Mouse (Mus musculus): Measurements from ENCODE around the gene Nat9. TPM values are rescaled to one million over a fixed set of nuclear protein-coding genes. Genes with fewer than 3 reads are reported as not detected.
A peak's percentile ranks its signal among the peaks of the same experiment; 100 is the strongest.

Gene Nat9
- total RNA-seq, 1 experiment from 2014 or later, result 42.7 TPM

GRCm38 (mm10) chr11:115222077-115222476, 34.4 kb upstream of the Nat9 start:
- ATAC-seq (replicated peaks in 1 of 2; ENCODE audit: insufficient read depth in 1 of 2, low FRiP score in 2 of 2, low TSS enrichment in 1 of 2, low read depth in 1 of 2, poor library complexity in 2 of 2, severe bottlenecking in 2 of 2), result no peak

DNA sequence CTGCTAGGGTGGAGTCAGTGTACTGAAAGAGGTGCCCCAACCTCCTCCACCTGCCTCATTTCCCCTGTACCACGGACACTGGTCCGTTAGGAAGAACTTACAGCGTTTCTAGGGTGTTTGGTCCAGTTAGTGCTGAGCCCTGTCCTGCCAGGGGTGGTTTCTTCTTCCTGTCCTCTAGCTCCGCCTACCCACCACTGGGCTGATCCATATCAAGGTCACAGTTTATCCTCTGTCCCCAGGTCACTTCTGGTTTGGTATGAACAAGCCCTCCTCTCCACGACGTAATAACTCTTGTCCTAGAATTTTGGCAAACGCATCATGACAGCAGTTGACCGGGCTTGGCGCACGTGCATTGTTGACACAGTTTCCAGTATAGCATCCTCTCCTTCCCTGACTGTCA, 32.0 kb upstream of the Nat9 start:
- no peak for ATAC-seq (replicated peaks in 1 of 2; ENCODE audit: insufficient read depth in 1 of 2, low FRiP score in 2 of 2, low TSS enrichment in 1 of 2, low read depth in 1 of 2, poor library complexity in 2 of 2, severe bottlenecking in 2 of 2)

GRCm38 (mm10) chr11:115219263-115219662, 31.6 kb upstream of the Nat9 start:
- no peak; a peak in 1 of 4 replicates for ATAC-seq (replicated peaks in 1 of 2; ENCODE audit: insufficient read depth in 1 of 2, low FRiP score in 2 of 2, low TSS enrichment in 1 of 2, low read depth in 1 of 2, poor library complexity in 2 of 2, severe bottlenecking in 2 of 2)

- no peak for ATAC-seq (replicated peaks in 1 of 2; ENCODE audit: insufficient read depth in 1 of 2, low FRiP score in 2 of 2, low TSS enrichment in 1 of 2, low read depth in 1 of 2, poor library complexity in 2 of 2, severe bottlenecking in 2 of 2)
Observed at GRCm38 (mm10) chr11:115217439-115218410, 30.1 kb upstream of the Nat9 start.

DNA sequence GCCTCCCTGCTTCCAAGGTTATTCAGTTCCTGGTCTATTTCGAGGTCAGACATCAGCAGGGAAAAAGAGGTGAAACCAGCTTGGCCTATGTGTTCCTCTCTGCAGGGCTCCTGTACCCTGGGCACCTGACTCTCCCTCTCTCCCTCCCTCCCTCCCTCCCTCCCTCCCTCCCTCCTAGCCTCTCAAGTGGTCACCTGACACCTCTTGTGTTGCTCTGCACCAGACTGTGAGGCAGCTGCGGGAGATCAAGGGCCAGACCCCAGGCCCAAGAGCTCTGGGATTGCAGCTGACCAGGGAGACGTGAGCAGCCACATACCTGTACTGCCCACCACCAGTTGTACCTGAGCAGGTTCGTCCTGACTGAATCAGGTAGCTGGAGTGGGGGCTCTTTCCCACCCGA, 27.5 kb upstream of the Nat9 start:
- no peak for ATAC-seq (replicated peaks in 1 of 2; ENCODE audit: insufficient read depth in 1 of 2, low FRiP score in 2 of 2, low TSS enrichment in 1 of 2, low read depth in 1 of 2, poor library complexity in 2 of 2, severe bottlenecking in 2 of 2)

- ATAC-seq (replicated peaks in 1 of 2; ENCODE audit: insufficient read depth in 1 of 2, low FRiP score in 2 of 2, low TSS enrichment in 1 of 2, low read depth in 1 of 2, poor library complexity in 2 of 2, severe bottlenecking in 2 of 2), result no peak
Observed at GRCm38 (mm10) chr11:115212116-115212515, 24.5 kb upstream of the Nat9 start.

- ATAC-seq (replicated peaks in 1 of 2; ENCODE audit: insufficient read depth in 1 of 2, low FRiP score in 2 of 2, low TSS enrichment in 1 of 2, low read depth in 1 of 2, poor library complexity in 2 of 2, severe bottlenecking in 2 of 2), result no peak
Observed at GRCm38 (mm10) chr11:115209958-115210357, 22.3 kb upstream of the Nat9 start.

GRCm38 (mm10) chr11:115208776-115209732, 21.4 kb upstream of the Nat9 start:
- ATAC-seq (replicated peaks in 1 of 2; ENCODE audit: insufficient read depth in 1 of 2, low FRiP score in 2 of 2, low TSS enrichment in 1 of 2, low read depth in 1 of 2, poor library complexity in 2 of 2, severe bottlenecking in 2 of 2), result peak; percentile 86 to 87

DNA sequence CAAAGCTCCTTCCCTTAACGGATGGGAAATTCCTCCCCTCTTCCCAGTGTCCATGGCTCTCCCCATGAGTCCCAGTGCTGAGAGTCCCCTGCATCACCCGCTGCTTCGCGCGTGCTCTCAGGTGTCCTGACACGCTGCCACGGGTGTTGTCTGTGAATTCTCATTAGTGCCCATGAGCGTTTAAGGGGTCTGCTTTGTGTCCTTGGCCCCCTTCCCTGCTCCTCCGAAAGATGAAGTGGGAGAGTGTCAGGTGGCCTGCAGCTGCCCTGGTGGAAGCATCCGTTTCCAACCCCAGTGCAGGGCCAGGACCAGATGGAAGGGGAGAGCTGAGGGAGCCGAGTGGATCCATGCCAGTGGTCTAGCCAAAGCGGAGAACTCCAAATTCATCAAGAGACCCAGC, 20.5 kb upstream of the Nat9 start:
- ATAC-seq (replicated peaks in 1 of 2; ENCODE audit: insufficient read depth in 1 of 2, low FRiP score in 2 of 2, low TSS enrichment in 1 of 2, low read depth in 1 of 2, poor library complexity in 2 of 2, severe bottlenecking in 2 of 2), result no peak

DNA sequence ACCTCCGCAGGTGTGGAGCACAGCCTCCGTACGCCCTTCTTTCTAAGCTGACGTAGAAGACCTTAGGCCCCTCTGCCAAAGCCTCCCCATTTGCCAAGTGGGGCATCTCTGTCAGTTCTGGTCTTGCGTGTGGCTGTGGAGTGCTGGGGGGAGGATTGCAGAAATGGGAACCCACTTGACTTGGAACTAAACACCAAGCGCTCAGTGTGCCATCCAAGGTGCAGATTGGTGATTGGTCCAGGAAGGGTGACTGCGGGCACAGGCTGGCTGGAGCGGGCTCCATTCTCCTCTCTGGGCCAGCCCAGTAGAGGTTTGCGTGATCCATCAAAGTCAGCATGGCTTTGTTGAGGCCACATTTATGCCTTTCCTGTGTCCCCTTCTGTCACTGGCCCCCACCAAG, 15.1 kb upstream of the Nat9 start:
- no peak for ATAC-seq (replicated peaks in 1 of 2; ENCODE audit: insufficient read depth in 1 of 2, low FRiP score in 2 of 2, low TSS enrichment in 1 of 2, low read depth in 1 of 2, poor library complexity in 2 of 2, severe bottlenecking in 2 of 2)

DNA sequence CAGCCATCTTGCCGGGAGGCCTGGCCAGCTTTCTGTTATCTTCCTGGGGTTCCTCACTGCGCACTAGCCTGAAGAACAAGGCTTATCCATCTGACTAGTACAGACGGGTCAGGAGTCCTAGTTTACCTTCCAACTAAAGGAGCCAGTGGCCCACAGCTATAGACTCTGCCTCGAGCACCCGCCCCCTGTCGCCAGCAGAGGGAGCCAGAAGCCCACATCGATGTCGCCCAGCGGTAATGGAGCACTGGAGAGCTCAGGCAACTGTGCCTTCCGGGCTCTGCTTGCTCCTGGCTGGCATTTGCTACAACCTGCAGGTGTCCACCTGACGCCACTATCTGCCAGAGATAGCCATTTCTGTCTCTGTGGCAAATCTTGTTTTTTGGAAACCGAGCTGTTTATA, 14.7 kb upstream of the Nat9 start:
- peak; percentile 82 to 91 for ATAC-seq (replicated peaks in 1 of 2; ENCODE audit: insufficient read depth in 1 of 2, low FRiP score in 2 of 2, low TSS enrichment in 1 of 2, low read depth in 1 of 2, poor library complexity in 2 of 2, severe bottlenecking in 2 of 2)

DNA sequence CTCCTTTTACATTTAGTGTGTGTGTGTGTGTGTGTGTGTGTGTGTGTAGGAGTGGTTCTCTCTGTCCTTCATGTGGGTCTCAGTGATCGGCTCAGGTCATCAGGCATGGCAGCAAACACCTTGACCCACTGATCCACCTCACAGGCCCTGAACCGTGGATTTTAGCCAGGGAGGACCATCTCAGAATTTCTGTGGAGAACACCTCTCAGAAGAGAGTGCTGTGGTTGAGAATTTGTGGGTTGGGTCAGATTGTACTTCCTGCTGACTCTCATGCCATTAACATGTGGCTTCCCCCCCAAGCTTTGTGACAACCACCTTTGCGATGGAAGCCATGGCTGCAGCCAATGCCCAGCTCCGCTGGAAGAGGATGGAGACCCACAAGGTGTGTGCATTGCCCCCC, 12.9 kb upstream of the Nat9 start:
- ATAC-seq (replicated peaks in 1 of 2; ENCODE audit: insufficient read depth in 1 of 2, low FRiP score in 2 of 2, low TSS enrichment in 1 of 2, low read depth in 1 of 2, poor library complexity in 2 of 2, severe bottlenecking in 2 of 2), result no peak

- no peak for ATAC-seq (replicated peaks in 1 of 2; ENCODE audit: insufficient read depth in 1 of 2, low FRiP score in 2 of 2, low TSS enrichment in 1 of 2, low read depth in 1 of 2, poor library complexity in 2 of 2, severe bottlenecking in 2 of 2)
Observed at GRCm38 (mm10) chr11:115198932-115199384, 11.3 kb upstream of the Nat9 start.

DNA sequence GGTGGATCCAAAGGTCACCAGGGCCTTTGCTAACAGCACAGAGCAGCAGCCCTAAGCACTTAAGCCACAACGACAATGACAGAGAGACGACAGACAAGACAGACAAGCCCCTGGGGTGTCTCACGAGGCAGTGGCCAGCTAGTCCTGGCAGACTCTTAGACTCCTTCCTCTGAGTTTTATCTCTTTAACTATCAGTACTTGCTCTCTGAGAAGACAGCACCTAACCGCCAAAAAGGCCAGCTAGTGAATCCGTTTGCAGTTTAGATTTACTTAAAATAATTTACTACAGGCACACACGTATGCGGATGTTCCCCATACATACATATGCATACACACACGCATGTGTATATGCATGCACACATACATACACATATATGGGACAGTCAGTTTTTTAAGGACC, 9.9 kb upstream of the Nat9 start:
- no peak for ATAC-seq (replicated peaks in 1 of 2; ENCODE audit: insufficient read depth in 1 of 2, low FRiP score in 2 of 2, low TSS enrichment in 1 of 2, low read depth in 1 of 2, poor library complexity in 2 of 2, severe bottlenecking in 2 of 2)

DNA sequence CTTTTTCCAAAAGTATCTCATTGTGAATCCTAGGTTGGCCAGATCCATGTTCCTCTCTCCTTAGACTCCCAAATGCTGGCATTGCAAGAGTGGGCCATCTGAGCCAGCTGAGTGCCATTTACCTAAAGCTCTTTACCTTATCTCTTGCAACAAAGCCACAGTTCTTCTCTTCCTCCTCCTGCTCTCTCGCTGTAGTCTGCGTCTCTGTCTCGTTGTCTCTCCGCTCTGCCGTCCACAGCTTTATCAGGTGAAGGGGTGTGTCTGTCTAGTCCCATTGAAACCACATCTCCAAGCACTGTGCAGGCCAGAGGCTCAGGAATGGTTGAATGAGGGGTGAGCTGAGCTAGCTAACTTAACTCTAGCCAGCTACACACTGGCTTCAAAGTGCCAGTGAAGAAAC, 8.3 kb upstream of the Nat9 start:
- ATAC-seq (replicated peaks in 1 of 2; ENCODE audit: insufficient read depth in 1 of 2, low FRiP score in 2 of 2, low TSS enrichment in 1 of 2, low read depth in 1 of 2, poor library complexity in 2 of 2, severe bottlenecking in 2 of 2), result no peak

DNA sequence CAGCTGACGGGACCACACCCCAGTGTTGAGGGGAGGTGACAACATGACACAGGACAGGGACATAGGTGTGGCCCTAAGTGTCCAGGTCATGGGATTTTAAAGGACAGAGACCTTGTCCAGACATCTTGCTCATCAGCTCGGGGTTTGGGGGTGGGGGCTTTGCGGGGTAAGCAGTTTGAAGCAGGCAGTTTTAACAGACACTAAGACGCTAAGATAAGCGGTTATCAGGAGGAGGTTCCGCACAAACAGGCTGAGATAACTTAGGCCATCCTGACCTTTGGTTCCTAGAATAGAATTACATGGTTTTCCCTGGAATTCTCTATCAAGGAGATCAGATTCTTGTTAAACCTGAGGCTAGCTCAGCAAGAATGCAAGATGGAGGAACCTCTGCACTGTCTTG, 7.0 kb upstream of the Nat9 start:
- no peak for ATAC-seq (replicated peaks in 1 of 2; ENCODE audit: insufficient read depth in 1 of 2, low FRiP score in 2 of 2, low TSS enrichment in 1 of 2, low read depth in 1 of 2, poor library complexity in 2 of 2, severe bottlenecking in 2 of 2)

DNA sequence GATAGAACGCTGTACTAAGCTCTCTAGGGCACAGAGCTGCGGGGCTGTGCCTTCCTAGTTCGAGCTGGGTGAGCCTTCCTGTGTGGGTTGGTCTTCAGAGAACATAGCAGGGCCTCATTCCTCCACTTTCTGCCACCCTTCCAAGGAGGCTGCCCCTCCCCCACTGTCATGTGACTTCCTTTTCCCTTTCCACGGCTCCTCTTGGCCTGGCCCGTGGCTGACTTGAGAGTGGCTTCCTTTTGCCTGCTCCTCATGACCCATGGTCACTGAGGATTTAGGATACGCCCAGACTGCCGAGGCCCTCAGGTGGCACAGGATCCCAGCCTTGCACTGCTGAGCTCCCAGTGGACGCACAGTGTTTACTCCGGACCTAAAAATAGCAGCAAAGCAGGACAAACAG, 4.5 kb upstream of the Nat9 start:
- ATAC-seq (replicated peaks in 1 of 2; ENCODE audit: insufficient read depth in 1 of 2, low FRiP score in 2 of 2, low TSS enrichment in 1 of 2, low read depth in 1 of 2, poor library complexity in 2 of 2, severe bottlenecking in 2 of 2), result peak in 1 of 2 experiments; percentile 22; a peak in 2 of 4 replicates

- peak; percentile 15 to 36; a peak in 2 of 4 replicates for ATAC-seq (replicated peaks in 1 of 2; ENCODE audit: insufficient read depth in 1 of 2, low FRiP score in 2 of 2, low TSS enrichment in 1 of 2, low read depth in 1 of 2, poor library complexity in 2 of 2, severe bottlenecking in 2 of 2)
Observed at GRCm38 (mm10) chr11:115189304-115189703, 1.6 kb upstream of the Nat9 start.

Measured in hematopoietic stem cell, adult 5-6 weeks (primary cell).